Mouse (Mus musculus): ENCODE measurements at regions not wholly inside any gene's neighbourhood (a gene's known extent, or its start where the extent isn't known, plus 50 kb on each side); places are given as distances from the start of the nearest gene placed in this dataset.

GRCm38 (mm10) chr1:164703560-164704131, 92.8 kb upstream of the Dpt start:
- TF ChIP-seq POLR2A (IDR thresholded peaks at IDR 0.05; ENCODE audit: low read depth, low read length): no peak
- TF ChIP-seq CTCF (conservative IDR thresholded peaks at IDR 0.05; ENCODE audit: insufficient read depth, insufficient read length, low read depth, low read length): no peak
